Mouse (Mus musculus) embryonic fibroblast, embryonic 13.5 days (primary cell): ENCODE results near the gene St6galnac4.

Source experiments
- CTCF ChIP-seq: IDR thresholded peaks from 2 replicates; pipeline ENCODE4 v1.5.1; 2011; ENCODE audit warnings: mild to moderate bottlenecking, control low read depth, low read length, moderate library complexity, borderline replicate concordance; ENCODE audit not compliant: insufficient read depth
- POLR2A ChIP-seq: IDR thresholded peaks from 2 replicates; pipeline ENCODE4 v1.6.1; 2011; ENCODE audit warnings: low read depth, mild to moderate bottlenecking, control low read depth, low read length, moderate library complexity

DNA sequence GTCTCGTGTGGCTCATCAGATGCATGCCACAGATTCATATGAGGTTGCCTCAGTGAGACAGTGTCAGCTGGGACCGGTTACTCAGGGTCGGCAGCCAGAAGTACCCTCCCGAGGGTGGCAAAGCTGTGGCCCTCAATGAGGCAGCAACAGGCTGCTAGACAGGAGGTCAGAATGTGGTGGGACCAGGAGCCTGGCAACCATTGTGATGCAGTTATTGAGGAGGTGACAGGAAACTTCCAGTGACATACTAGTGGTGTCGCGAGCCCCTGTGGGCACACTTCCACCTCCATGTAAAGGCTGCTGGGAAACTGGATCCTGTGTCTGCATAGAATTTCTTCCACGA, 34.6 kb downstream of the St6galnac4 start, which contains the start of gene Ak1:
- TF ChIP-seq CTCF = no peak
- TF ChIP-seq POLR2A = no peak
